Mouse (Mus musculus) erythroblast, embryonic 14.5 days (primary cell): Measurements from ENCODE around the gene Rfpl4. TPM values are rescaled to one million over a fixed set of nuclear protein-coding genes. Genes with fewer than 3 reads are reported as not detected.
"Not testable (repeated sequence)": the region's sequence is repeated elsewhere in the genome, so short reads cannot be mapped to it uniquely, and the experiment has no call there.

Experiments used
- H3K27me3 ChIP-seq: 2 replicates; pipeline ENCODE4 v1.6.1; 2012; ENCODE audit warnings: inconsistent platforms; ENCODE audit not compliant: control insufficient read depth
- H3K36me3 ChIP-seq: 2 replicates; pipeline ENCODE4 v1.6.1; 2012; ENCODE audit warnings: mild to moderate bottlenecking, inconsistent platforms; ENCODE audit not compliant: control insufficient read depth
- H3K4me1 ChIP-seq: 2 replicates; pipeline ENCODE4 v1.6.1; 2012; ENCODE audit warnings: inconsistent platforms; ENCODE audit not compliant: control insufficient read depth
- H3K4me3 ChIP-seq: replicated peaks from 2 replicates; pipeline ENCODE3; 2012; ENCODE audit warnings: moderate library complexity, mild to moderate bottlenecking, inconsistent platforms
- H3K9me3 ChIP-seq: 2 replicates; pipeline ENCODE4 v1.6.1; 2012; ENCODE audit warnings: low read length, inconsistent platforms, mixed read lengths; ENCODE audit not compliant: control insufficient read depth
- GATA1 ChIP-seq: IDR thresholded peaks from 2 replicates; pipeline ENCODE4 v1.6.1; 2012; ENCODE audit warnings: low read length, inconsistent platforms, mixed read lengths
- TAL1 ChIP-seq: IDR thresholded peaks from 3 replicates; pipeline ENCODE4 v1.6.1; 2012; ENCODE audit warnings: low read length, inconsistent platforms, mixed read lengths
- polyA plus RNA-seq: library from polyadenylated mRNA; stranded (reverse); fragments of >175 nt; gene quantifications from 2 replicates; pipeline ENCODE4 v1.2.3, GENCODE M21; 2012

Rfpl4 gene
- polyA plus RNA-seq, 1 experiment: not detected

- H3K36me3 ChIP-seq: peaks cover 78% of the 10 kb centered on the region
- no peaks in the 10 kb centered on the region for H3K9me3 ChIP-seq
- TF ChIP-seq GATA1 (no peak), TAL1 (no peak)
- no peaks in the 10 kb centered on the region for H3K27me3 ChIP-seq
- peak overlapping the region; percentile 34 for H3K4me3 ChIP-seq
- H3K4me1 ChIP-seq: peaks cover 69% of the 10 kb centered on the region
Observed at GRCm38 (mm10) chr7:5083325-5084105, 33.2 kb downstream of the Rfpl4 start.

GRCm38 (mm10) chr7:5081939-5082338 is 34.8 kb downstream of the Rfpl4 start:
- H3K4me3 ChIP-seq: peak overlapping the region; percentile 100
- no peak for TF ChIP-seq GATA1
- no peak for TF ChIP-seq TAL1
- peaks cover 71% of the 10 kb centered on the region for H3K4me1 ChIP-seq
- no peaks in the 10 kb centered on the region for H3K9me3 ChIP-seq
- H3K27me3 ChIP-seq: no peaks in the 10 kb centered on the region
- H3K36me3 ChIP-seq: peaks cover 78% of the 10 kb centered on the region

GRCm38 (mm10) chr7:5081241-5081640 is 35.5 kb downstream of the Rfpl4 start:
- no peaks in the 10 kb centered on the region for H3K27me3 ChIP-seq
- H3K9me3 ChIP-seq: no peaks in the 10 kb centered on the region
- peak overlapping the region; percentile 100 for H3K4me3 ChIP-seq
- H3K36me3 ChIP-seq: peaks cover 79% of the 10 kb centered on the region
- peaks cover 73% of the 10 kb centered on the region for H3K4me1 ChIP-seq
- TF ChIP-seq GATA1 (peak; percentile 55; the same call in 1 of the 2 replicates), TAL1 (peak; percentile 42; the same call in 2 of the 3 replicates)

GRCm38 (mm10) chr7:5080815-5081214 is 35.9 kb downstream of the Rfpl4 start:
- peaks cover 78% of the 10 kb centered on the region for H3K36me3 ChIP-seq
- no peaks in the 10 kb centered on the region for H3K27me3 ChIP-seq
- H3K4me1 ChIP-seq: peaks cover 73% of the 10 kb centered on the region
- no peaks in the 10 kb centered on the region for H3K9me3 ChIP-seq
- TF ChIP-seq GATA1 (no peak), TAL1 (no peak)
- peak overlapping the region; percentile 100 for H3K4me3 ChIP-seq

GRCm38 (mm10) chr7:5080010-5080751 is 36.6 kb downstream of the Rfpl4 start, which contains the start of gene Epn1:
Gene Epn1 (plus strand): TSS chr7:5080235.
- Histone ChIP-seq H3K36me3 (peaks cover 78% of the 10 kb centered on the region), H3K4me1 (peaks cover 74% of the 10 kb centered on the region)
- TF ChIP-seq TAL1 (no peak), GATA1 (no peak)

GRCm38 (mm10) chr7:5079365-5080009 is 37.3 kb downstream of the Rfpl4 start:
- peaks cover 78% of the 10 kb centered on the region for H3K36me3 ChIP-seq
- not testable (repeated sequence) for H3K9me3 ChIP-seq, H3K27me3 ChIP-seq
- peaks cover 74% of the 10 kb centered on the region for H3K4me1 ChIP-seq
- peak overlapping the region; percentile 100 for H3K4me3 ChIP-seq

More at GRCm38 (mm10) chr7:5080010-5080751, 36.6 kb downstream of the Rfpl4 start, which contains the start of gene Epn1:
- no peaks in the 10 kb centered on the region for H3K27me3 ChIP-seq
- H3K4me3 ChIP-seq: peak within 1 kb of the TSS; percentile 100
- H3K9me3 ChIP-seq: no peaks in the 10 kb centered on the region

GRCm38 (mm10) chr7:5076931-5077330 is 39.8 kb downstream of the Rfpl4 start:
- peaks cover 80% of the 10 kb centered on the region for H3K36me3 ChIP-seq
- H3K4me1 ChIP-seq: peaks cover 80% of the 10 kb centered on the region
- peak overlapping the region; percentile 30 for H3K4me3 ChIP-seq

GRCm38 (mm10) chr7:5074984-5075383 is 41.8 kb downstream of the Rfpl4 start:
- H3K27me3 ChIP-seq: no peaks in the 10 kb centered on the region
- H3K4me3 ChIP-seq: no peak overlapping the region
- H3K4me1 ChIP-seq: peaks cover 88% of the 10 kb centered on the region
- H3K9me3 ChIP-seq: no peaks in the 10 kb centered on the region
- no peak for TF ChIP-seq TAL1
- no peak for TF ChIP-seq GATA1
- peaks cover 97% of the 10 kb centered on the region for H3K36me3 ChIP-seq

More at GRCm38 (mm10) chr7:5076931-5077330, 39.8 kb downstream of the Rfpl4 start:
- Histone ChIP-seq H3K9me3 (no peaks in the 10 kb centered on the region), H3K27me3 (no peaks in the 10 kb centered on the region)
- TF ChIP-seq TAL1 (no peak; the same call in 2 of the 3 replicates), GATA1 (no peak; the same call in 1 of the 2 replicates)
